Mouse (Mus musculus) MEL (cell line): ENCODE results near the gene Plcg2.

Experiments used
- CHD2 ChIP-seq: IDR thresholded peaks from 2 replicates; pipeline ENCODE4 v1.6.1; 2011; ENCODE audit warnings: low read length, improper control_type of control experiment
- CTCF ChIP-seq, 3 experiments: IDR thresholded peaks in 2 of 3; conservative IDR thresholded peaks in 1 of 3; 2 replicates each; pipeline ENCODE4 v1.5.1; 2011 to 2012; ENCODE audit warnings: low read length in 3 of 3, low read depth in 2 of 3, mild to moderate bottlenecking in 2 of 3, improper control_type of control experiment in 1 of 3, inconsistent platforms in 1 of 3, mixed read lengths in 1 of 3, moderate library complexity in 1 of 3; ENCODE audit not compliant: control insufficient read depth in 1 of 3, insufficient read depth in 1 of 3, poor library complexity in 1 of 3, severe bottlenecking in 1 of 3
- E2F4 ChIP-seq: IDR thresholded peaks from 2 replicates; pipeline ENCODE4 v1.6.1; 2011; ENCODE audit warnings: low read depth, low read length, improper control_type of control experiment, borderline replicate concordance
- EP300 ChIP-seq, 2 experiments: IDR thresholded peaks; 2 replicates each; pipeline ENCODE4 v1.6.1; 2011; ENCODE audit warnings: improper control_type of control experiment in 2 of 2, low read length in 2 of 2, low read depth in 1 of 2, mild to moderate bottlenecking in 1 of 2
- MAFK ChIP-seq: IDR thresholded peaks from 2 replicates; pipeline ENCODE4 v1.6.1; 2011; ENCODE audit warnings: low read depth, mild to moderate bottlenecking, low read length, improper control_type of control experiment, borderline replicate concordance
- MAX ChIP-seq: IDR thresholded peaks from 2 replicates; pipeline ENCODE4 v1.6.1; 2011; ENCODE audit warnings: low read length, improper control_type of control experiment
- MXI1 ChIP-seq: IDR thresholded peaks from 2 replicates; pipeline ENCODE4 v1.6.1; 2011; ENCODE audit warnings: mild to moderate bottlenecking, low read depth, low read length, improper control_type of control experiment
- POLR2A ChIP-seq, 2 experiments: IDR thresholded peaks; 2 replicates each; pipeline ENCODE4 v1.6.1; 2011 to 2012; ENCODE audit warnings: low read length in 2 of 2, mild to moderate bottlenecking in 2 of 2, control low read depth in 1 of 2, improper control_type of control experiment in 1 of 2, low read depth in 1 of 2, moderate library complexity in 1 of 2; ENCODE audit not compliant: control insufficient read depth in 1 of 2, insufficient read depth in 1 of 2, poor library complexity in 1 of 2
- RAD21 ChIP-seq: IDR thresholded peaks from 2 replicates; pipeline ENCODE4 v1.6.1; 2011; ENCODE audit warnings: mild to moderate bottlenecking, low read depth, low read length, improper control_type of control experiment
- TCF12 ChIP-seq: IDR thresholded peaks from 2 replicates; pipeline ENCODE4 v1.6.1; 2014; ENCODE audit warnings: low read depth, mild to moderate bottlenecking, inconsistent platforms, low read length, improper control_type of control experiment, moderate library complexity
- USF1 ChIP-seq: IDR thresholded peaks from 2 replicates; pipeline ENCODE4 v1.6.1; 2014; ENCODE audit warnings: low read depth, mild to moderate bottlenecking, inconsistent platforms, low read length, improper control_type of control experiment, moderate library complexity

- TF ChIP-seq MAX (no peak), POLR2A (IDR thresholded peaks at IDR 0.05; ENCODE audit: control insufficient read depth in 1 of 2, insufficient read depth in 1 of 2, low read depth in 1 of 2, low read length in 2 of 2, poor library complexity in 1 of 2) (no peak), E2F4 (no peak), EP300 (IDR thresholded peaks at IDR 0.05; ENCODE audit: low read depth in 1 of 2, low read length in 2 of 2) (no peak), CHD2 (no peak), CTCF (IDR thresholded peaks at IDR 0.05 in 2 of 3, conservative IDR thresholded peaks at IDR 0.05 in 1 of 3; ENCODE audit: control insufficient read depth in 1 of 3, insufficient read depth in 1 of 3, low read depth in 2 of 3, low read length in 3 of 3, poor library complexity in 1 of 3, severe bottlenecking in 1 of 3) (no peak), TCF12 (no peak), MXI1 (no peak), USF1 (no peak), RAD21 (no peak), MAFK (no peak)
Observed at GRCm38 (mm10) chr8:117454516-117455116, 43.5 kb upstream of the Plcg2 start.
